Mouse (Mus musculus): Measurements from ENCODE around the gene Brwd1.
"Not testable (repeated sequence)": the region's sequence is repeated elsewhere in the genome, so short reads cannot be mapped to it uniquely, and the experiment has no call there.

Gene Brwd1

GRCm38 (mm10) chr16:96081331-96081730, 995 bp downstream of the Brwd1 start:
- in situ Hi-C loops (cut with MboI, MseI) = no loop called here

- in situ Hi-C loops (cut with MboI, MseI) = no loop called here
Measured at GRCm38 (mm10) chr16:96080524-96080923, 1.8 kb downstream of the Brwd1 start.

- in situ Hi-C loops (cut with MboI, MseI) = no loop called here
Measured at GRCm38 (mm10) chr16:96068364-96068763, 14.0 kb downstream of the Brwd1 start.

GRCm38 (mm10) chr16:96066174-96066573, 16.2 kb downstream of the Brwd1 start:
- in situ Hi-C loops (cut with MboI, MseI) = no loop called here

GRCm38 (mm10) chr16:96064649-96065048, 17.7 kb downstream of the Brwd1 start:
- in situ Hi-C loops (cut with MboI, MseI) = no loop called here

- in situ Hi-C loops (cut with MboI, MseI) = no loop called here
Measured at GRCm38 (mm10) chr16:96044096-96044495, 38.2 kb downstream of the Brwd1 start.

GRCm38 (mm10) chr16:96040691-96041090, 41.6 kb downstream of the Brwd1 start:
- in situ Hi-C loops (cut with MboI, MseI) = no loop called here

GRCm38 (mm10) chr16:96039538-96039937, 42.8 kb downstream of the Brwd1 start:
- in situ Hi-C loops (cut with MboI, MseI) = no loop called here

- in situ Hi-C loops (cut with MboI, MseI) = no loop called here
Measured at GRCm38 (mm10) chr16:96034473-96034872, 47.9 kb downstream of the Brwd1 start.

- in situ Hi-C loops (cut with MboI, MseI) = no loop called here
Measured at GRCm38 (mm10) chr16:96032368-96033043, 49.8 kb downstream of the Brwd1 start.

- in situ Hi-C loops (cut with MboI, MseI) = no loop called here
Measured at GRCm38 (mm10) chr16:96030476-96031102, 51.7 kb downstream of the Brwd1 start.

- in situ Hi-C loops (cut with MboI, MseI) = no loop called here
Measured at GRCm38 (mm10) chr16:96026256-96026655, 56.1 kb downstream of the Brwd1 start.

GRCm38 (mm10) chr16:96025244-96025643, 57.1 kb downstream of the Brwd1 start:
- in situ Hi-C loops (cut with MboI, MseI) = no loop called here

GRCm38 (mm10) chr16:96021045-96021444, 61.3 kb downstream of the Brwd1 start:
- in situ Hi-C loops (cut with MboI, MseI) = no loop called here

- in situ Hi-C loops (cut with MboI, MseI) = not testable (repeated sequence)
Measured at GRCm38 (mm10) chr16:96009124-96009523, 73.2 kb downstream of the Brwd1 start.

GRCm38 (mm10) chr16:96004278-96004677, 78.0 kb downstream of the Brwd1 start:
- in situ Hi-C loops (cut with MboI, MseI) = not testable (repeated sequence)

- in situ Hi-C loops (cut with MboI, MseI) = no loop called here
Measured at GRCm38 (mm10) chr16:95999291-95999690, 83.0 kb downstream of the Brwd1 start.

GRCm38 (mm10) chr16:95996156-95996555, 86.2 kb downstream of the Brwd1 start:
- in situ Hi-C loops (cut with MboI, MseI) = no loop called here

GRCm38 (mm10) chr16:95994576-95994975, 87.8 kb downstream of the Brwd1 start:
- in situ Hi-C loops (cut with MboI, MseI) = not testable (repeated sequence)

GRCm38 (mm10) chr16:95992596-95992995, 89.7 kb downstream of the Brwd1 start:
- in situ Hi-C loops (cut with MboI, MseI) = no loop called here

- in situ Hi-C loops (cut with MboI, MseI) = no loop called here
Measured at GRCm38 (mm10) chr16:95991122-95991900, 91.0 kb downstream of the Brwd1 start.

- in situ Hi-C loops (cut with MboI, MseI) = no loop called here
Measured at GRCm38 (mm10) chr16:95990462-95991121, 91.7 kb downstream of the Brwd1 start, which contains the start of gene Psmg1. Gene Psmg1 (minus strand): TSS chr16:95990960.
